Mouse (Mus musculus): ENCODE results near the gene Csnk2a2.

Gene Csnk2a2

GRCm38 (mm10) chr8:95490006-95490405 lies at the start of gene Csnk2a2:
Gene Csnk2a2 (minus strand): TSS chr8:95490039.
- no peak for DNase-seq

GRCm38 (mm10) chr8:95539487-95539886 lies 49.6 kb upstream of the Csnk2a2 start:
- DNase-seq = no peak

- peak; percentile 52 for DNase-seq
These were observed 43.9 kb upstream of the Csnk2a2 start, which contains the start of gene Ccdc113 for GRCm38 (mm10) chr8:95533584-95534387. Gene Ccdc113 (plus strand): TSS chr8:95534085.

GRCm38 (mm10) chr8:95532206-95532605 lies 42.4 kb upstream of the Csnk2a2 start:
- DNase-seq = no peak

GRCm38 (mm10) chr8:95528750-95529310 lies 39.0 kb upstream of the Csnk2a2 start:
- peak; percentile 31 for DNase-seq

GRCm38 (mm10) chr8:95528194-95528593 lies 38.4 kb upstream of the Csnk2a2 start:
- DNase-seq = no peak

GRCm38 (mm10) chr8:95523991-95524390 lies 34.2 kb upstream of the Csnk2a2 start:
- no peak for DNase-seq

- DNase-seq = no peak
These were observed 27.1 kb upstream of the Csnk2a2 start for GRCm38 (mm10) chr8:95516928-95517327.

- no peak for DNase-seq
These were observed 23.4 kb upstream of the Csnk2a2 start for GRCm38 (mm10) chr8:95513219-95513618.

GRCm38 (mm10) chr8:95512257-95512656 lies 22.4 kb upstream of the Csnk2a2 start:
- DNase-seq = no peak

GRCm38 (mm10) chr8:95506245-95506644 lies 16.4 kb upstream of the Csnk2a2 start:
- DNase-seq = no peak

- DNase-seq = no peak
These were observed 15.8 kb upstream of the Csnk2a2 start for GRCm38 (mm10) chr8:95505606-95506005.

- DNase-seq = no peak
These were observed 15.0 kb upstream of the Csnk2a2 start for GRCm38 (mm10) chr8:95504835-95505234.

GRCm38 (mm10) chr8:95502431-95502830 lies 12.6 kb upstream of the Csnk2a2 start:
- no peak for DNase-seq

- DNase-seq = no peak
These were observed 10.6 kb upstream of the Csnk2a2 start for GRCm38 (mm10) chr8:95500436-95500835.

GRCm38 (mm10) chr8:95499266-95500064 lies 9.6 kb upstream of the Csnk2a2 start:
- no peak for DNase-seq

- DNase-seq = no peak
These were observed 8.0 kb upstream of the Csnk2a2 start for GRCm38 (mm10) chr8:95497821-95498220.

- no peak for DNase-seq
These were observed 6.6 kb upstream of the Csnk2a2 start for GRCm38 (mm10) chr8:95496420-95496819.

- no peak for DNase-seq
These were observed 5.6 kb upstream of the Csnk2a2 start for GRCm38 (mm10) chr8:95495444-95495843.

GRCm38 (mm10) chr8:95492057-95492456 lies 2.2 kb upstream of the Csnk2a2 start:
- no peak for DNase-seq

- DNase-seq = peak; percentile 95
These were observed 1.0 kb downstream of the Csnk2a2 start for GRCm38 (mm10) chr8:95488698-95489332.

GRCm38 (mm10) chr8:95487800-95488697 lies 1.8 kb downstream of the Csnk2a2 start:
- peak; percentile 33 for DNase-seq
